Mouse (Mus musculus): ENCODE results near the gene Bak1. TPM values are rescaled to one million over a fixed set of nuclear protein-coding genes. Genes with fewer than 3 reads are reported as not detected.

The Bak1 gene
- total RNA-seq, 2 experiments from 2014 or later: 25.3 to 25.4 TPM

- peak in 1 of 2 experiments; percentile 16 for DNase-seq (ENCODE audit: low spot score in 2 of 2)
- intact Hi-C loops (cut with DNase I): no loop called here
These were observed 27.4 kb upstream of the Bak1 start for GRCm38 (mm10) chr17:27056170-27056569.

- intact Hi-C loops (cut with DNase I): no loop called here
- no peak for DNase-seq (ENCODE audit: low spot score in 2 of 2)
These were observed 22.7 kb upstream of the Bak1 start for GRCm38 (mm10) chr17:27051514-27051913.

DNA sequence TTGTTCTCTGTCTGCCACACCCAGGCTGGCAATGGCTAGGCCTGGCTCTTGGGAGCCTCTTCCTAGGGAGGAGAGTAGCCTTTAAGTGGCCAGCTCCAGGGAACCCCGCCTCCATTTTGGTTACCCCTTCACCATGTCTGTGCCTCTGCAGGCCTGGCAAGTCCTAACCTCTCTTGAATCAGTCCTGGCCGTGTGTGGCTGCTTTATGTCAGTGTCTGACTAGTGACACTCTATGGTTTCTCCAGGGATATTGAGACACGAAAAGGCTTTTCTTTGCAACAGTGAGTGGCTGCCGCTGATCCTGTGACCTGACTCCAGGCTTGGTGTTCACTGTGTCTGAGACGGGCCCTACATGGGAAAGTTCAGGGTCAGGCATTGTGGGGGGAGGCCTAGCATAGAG lies 22.0 kb upstream of the Bak1 start:
- intact Hi-C loops (cut with DNase I): no loop called here
- DNase-seq (ENCODE audit: low spot score in 2 of 2): no peak

DNA sequence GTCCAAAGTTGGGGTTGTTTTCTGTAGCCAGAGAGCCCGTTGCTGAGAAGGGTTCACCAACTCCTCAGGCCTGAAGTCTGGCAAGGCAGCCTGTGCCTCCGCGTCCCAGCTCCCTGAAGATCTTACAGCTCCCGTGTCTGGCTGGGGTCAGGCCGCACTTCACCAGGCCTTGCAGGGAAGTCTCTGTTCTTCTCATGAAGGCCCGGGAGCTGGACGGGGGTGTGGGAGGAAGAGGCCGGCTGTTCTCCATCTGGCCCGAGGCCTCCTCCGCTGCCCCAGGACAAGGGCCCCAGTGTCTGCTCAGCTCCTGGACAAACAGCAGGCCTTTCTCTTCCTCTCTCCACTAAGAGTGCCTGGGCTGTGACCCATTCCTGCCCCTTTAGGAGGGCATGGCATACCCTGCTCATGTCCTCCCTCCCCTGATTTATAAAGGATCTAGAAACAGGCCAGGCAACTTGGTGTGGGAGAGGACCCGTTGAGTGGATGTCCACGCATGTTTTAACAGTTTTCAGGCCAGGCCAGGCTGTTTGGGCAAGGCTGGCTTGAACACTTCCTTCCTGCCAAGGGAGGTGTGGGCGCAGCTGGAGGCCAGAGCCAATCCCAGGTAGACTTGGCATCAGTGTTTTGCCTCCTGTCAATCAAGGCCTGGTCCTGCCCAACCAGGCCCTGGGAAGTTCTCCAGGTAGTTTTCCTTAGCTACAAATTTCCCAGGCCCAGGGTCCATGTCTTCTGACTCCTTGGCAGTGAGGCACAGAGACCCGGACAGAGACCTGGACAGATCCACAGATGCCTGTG lies 19.8 kb upstream of the Bak1 start:
- DNase-seq (ENCODE audit: low spot score in 2 of 2): peak in 1 of 2 experiments; percentile 18
- intact Hi-C loops (cut with DNase I): no loop called here

DNA sequence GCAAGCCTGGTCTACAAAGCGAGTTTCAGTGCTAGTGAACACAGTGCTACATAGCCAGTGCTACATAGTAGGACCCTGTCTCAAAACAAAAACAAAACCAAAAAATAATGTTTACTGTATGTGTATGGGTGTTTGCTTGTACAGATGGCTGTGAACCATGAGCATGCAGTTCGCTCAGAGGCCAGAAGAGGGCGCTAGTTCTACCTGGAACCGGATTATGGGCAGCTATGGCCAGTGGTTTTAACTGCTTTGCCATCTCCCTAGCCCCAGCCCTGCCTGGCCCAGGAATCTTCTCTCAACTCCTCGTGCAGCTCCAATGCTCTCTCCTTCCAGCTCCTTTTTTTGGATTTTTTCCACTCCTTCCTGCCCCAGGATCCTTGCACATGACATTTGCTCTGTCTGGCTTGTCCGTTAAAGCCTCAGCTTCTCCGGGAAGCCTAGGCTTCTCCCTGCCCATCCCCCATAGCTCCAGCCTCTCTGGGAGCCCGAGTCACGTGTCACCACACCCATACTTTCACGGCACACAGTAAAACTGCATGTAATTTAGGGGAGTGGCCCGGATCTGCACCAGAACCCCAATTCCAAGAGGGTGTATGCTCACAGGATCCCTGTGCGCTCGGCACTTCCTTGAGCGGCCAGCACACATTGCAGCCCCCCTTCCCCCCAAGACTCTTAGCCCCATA lies 19.1 kb upstream of the Bak1 start:
- DNase-seq (ENCODE audit: low spot score in 2 of 2): no peak
- intact Hi-C loops (cut with DNase I): no loop called here

- no peak for DNase-seq (ENCODE audit: low spot score in 2 of 2)
- intact Hi-C loops (cut with DNase I): no loop called here
These were observed 16.4 kb upstream of the Bak1 start for GRCm38 (mm10) chr17:27045164-27045563.

- intact Hi-C loops (cut with DNase I): loop anchor here (5.0 kb wide), 1 partner anchor 39 kb away; no protein-coding TSS in a partner anchor
- DNase-seq (ENCODE audit: low spot score in 2 of 2): no peak
These were observed 14.0 kb upstream of the Bak1 start for GRCm38 (mm10) chr17:27042840-27043239.

GRCm38 (mm10) chr17:27041787-27042055 lies 12.9 kb upstream of the Bak1 start:
- DNase-seq (ENCODE audit: low spot score in 2 of 2): no peak
- intact Hi-C loops (cut with DNase I): loop anchor here (5.0 kb wide), 1 partner anchor 41 kb away; no protein-coding TSS in a partner anchor

GRCm38 (mm10) chr17:27041046-27041786 lies 12.4 kb upstream of the Bak1 start:
- intact Hi-C loops (cut with DNase I): loop anchor here (5.0 kb wide), 1 partner anchor 41 kb away; no protein-coding TSS in a partner anchor
- DNase-seq (ENCODE audit: low spot score in 2 of 2): no peak

DNA sequence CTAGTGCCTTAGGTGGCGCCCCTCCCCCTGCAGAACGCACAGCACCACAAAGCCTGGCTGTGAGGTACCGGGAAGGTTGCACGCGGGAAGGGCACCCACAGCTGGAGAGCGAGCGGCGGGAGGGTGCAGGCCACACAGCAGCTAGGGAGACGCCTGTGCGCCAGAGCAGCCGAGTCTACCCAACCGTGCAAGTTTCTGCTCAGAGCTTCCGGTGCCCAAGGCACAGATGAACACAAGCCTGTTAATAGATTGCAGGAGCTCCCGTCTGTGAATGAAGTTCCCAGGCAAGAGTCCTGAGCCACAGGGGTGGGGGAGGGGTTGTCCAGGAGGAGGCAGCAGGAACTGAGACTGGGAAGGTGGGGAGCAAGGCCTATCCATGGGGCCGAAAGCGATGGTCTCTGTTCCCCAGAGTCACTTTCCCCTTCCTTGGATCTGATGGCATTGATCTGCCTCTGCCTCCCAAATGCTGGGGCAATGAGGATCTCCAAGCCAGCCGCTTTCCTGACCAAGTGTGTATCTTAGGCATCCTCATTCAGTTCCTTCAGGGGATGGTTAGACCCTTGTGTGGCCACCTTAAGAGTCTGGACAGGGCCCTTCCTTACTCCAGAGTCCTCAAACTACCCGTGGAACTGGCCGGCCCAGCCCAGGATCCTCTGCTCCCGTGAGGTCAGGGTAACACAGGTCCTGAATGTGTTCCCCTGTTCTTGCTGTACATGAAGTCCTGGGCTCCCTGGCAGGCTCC lies 11.7 kb upstream of the Bak1 start:
- intact Hi-C loops (cut with DNase I): loop anchor here (5.0 kb wide), 1 partner anchor 42 kb away; no protein-coding TSS in a partner anchor
- DNase-seq (ENCODE audit: low spot score in 2 of 2): no peak

GRCm38 (mm10) chr17:27039432-27040102 lies 10.8 kb upstream of the Bak1 start:
- no peak for DNase-seq (ENCODE audit: low spot score in 2 of 2)
- intact Hi-C loops (cut with DNase I): loop anchor here (5.0 kb wide), 1 partner anchor 43 kb away; no protein-coding TSS in a partner anchor

GRCm38 (mm10) chr17:27038335-27039050 lies 9.7 kb upstream of the Bak1 start:
- intact Hi-C loops (cut with DNase I): no loop called here
- no peak for DNase-seq (ENCODE audit: low spot score in 2 of 2)

GRCm38 (mm10) chr17:27036465-27036864 lies 7.7 kb upstream of the Bak1 start:
- DNase-seq (ENCODE audit: low spot score in 2 of 2): no peak
- intact Hi-C loops (cut with DNase I): no loop called here

GRCm38 (mm10) chr17:27032869-27033268 lies 4.1 kb upstream of the Bak1 start:
- DNase-seq (ENCODE audit: low spot score in 2 of 2): peak; percentile 65 to 77
- intact Hi-C loops (cut with DNase I): loop anchor here (2.0 kb wide), 2 partner anchors 88 to 488 kb away; partner anchors contain the start of gene Grm4

DNA sequence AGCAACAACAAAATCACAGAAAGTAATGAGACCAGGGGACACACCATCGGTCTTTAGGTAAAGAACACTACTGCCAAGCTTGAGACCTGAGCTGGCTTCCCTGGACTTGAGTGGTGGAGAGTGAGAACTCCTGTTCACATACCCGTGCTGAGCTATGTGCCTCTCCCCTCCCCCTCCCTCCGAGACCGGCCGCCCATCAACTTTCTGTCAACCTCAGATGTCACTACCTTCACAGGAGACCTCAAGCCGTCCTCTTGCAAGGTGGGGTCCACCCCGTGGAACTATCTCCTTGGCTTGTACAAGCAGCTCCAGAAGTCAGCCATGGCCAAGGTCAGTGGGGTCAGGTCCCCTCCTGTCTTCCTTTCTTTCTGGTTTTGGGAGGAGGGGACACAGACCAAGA lies 3.5 kb upstream of the Bak1 start:
- no peak for DNase-seq (ENCODE audit: low spot score in 2 of 2)
- intact Hi-C loops (cut with DNase I): loop anchor here (2.0 kb wide), 2 partner anchors 88 to 488 kb away; partner anchors contain the start of gene Grm4

DNA sequence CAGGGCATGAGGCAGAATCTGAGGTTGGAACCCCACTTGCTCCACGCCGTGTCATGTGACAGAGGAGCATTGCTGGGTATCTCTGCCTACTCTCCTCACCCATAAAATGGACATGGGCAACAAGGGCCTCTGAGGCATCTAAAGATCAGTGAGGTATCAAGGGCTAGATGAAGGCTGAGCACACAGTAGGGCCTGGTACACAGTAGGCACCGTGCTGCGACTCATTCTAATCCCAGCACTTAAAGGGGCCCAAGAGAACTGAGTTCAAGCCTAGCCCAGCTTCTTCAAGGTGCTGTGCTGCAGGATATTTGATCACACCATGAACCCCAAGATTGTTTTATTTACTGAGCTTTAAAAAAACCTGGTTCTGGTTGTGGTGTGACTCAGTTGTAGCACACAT lies 2.1 kb upstream of the Bak1 start:
- intact Hi-C loops (cut with DNase I): no loop called here
- no peak for DNase-seq (ENCODE audit: low spot score in 2 of 2)

GRCm38 (mm10) chr17:27029431-27029830 lies 622 bp upstream of the Bak1 start:
- no peak for DNase-seq (ENCODE audit: low spot score in 2 of 2)
- intact Hi-C loops (cut with DNase I): no loop called here

DNA sequence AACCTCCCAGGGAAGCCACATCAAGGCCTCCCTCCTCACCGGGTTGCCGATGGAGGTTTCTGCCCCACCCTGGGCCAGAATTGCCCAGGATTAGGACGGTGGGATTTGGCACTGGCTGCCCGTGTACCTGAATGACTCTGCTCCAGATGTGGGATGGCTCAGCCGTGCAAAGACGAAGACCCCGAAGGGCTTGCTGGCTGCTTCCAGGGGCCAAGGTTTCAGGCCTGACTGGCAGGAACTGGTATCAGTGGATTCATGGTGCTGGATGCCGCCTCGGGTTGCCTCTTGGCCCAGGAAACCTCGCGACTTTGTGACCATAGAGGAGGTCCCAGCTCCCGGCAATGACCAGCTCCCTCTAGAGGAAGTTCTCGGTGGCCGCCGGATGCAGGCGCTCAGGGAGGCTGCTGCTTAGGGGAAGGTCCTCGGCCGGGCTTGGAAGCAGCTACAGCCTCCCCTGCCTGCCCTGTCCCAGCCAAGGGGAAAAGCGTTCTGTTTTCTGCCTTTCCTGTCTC lies 469 bp downstream of the Bak1 start:
- intact Hi-C loops (cut with DNase I): no loop called here
- peak; percentile 91 for DNase-seq (ENCODE audit: low spot score in 2 of 2)

All from left cerebral cortex, postnatal 14 days (tissue).